In genomic region chr4:140774893-140775292, GRCm38 (mm10) we compare ENCODE assay signal across 34 mouse cellular contexts. TPM values are rescaled to one million over a fixed set of nuclear protein-coding genes. Genes with fewer than 3 reads are reported as not detected.
DNase-seq lines count a peak whose midpoint lies in the region.
"Had no signal": no experiment of that assay in that cellular context is flagged by ENCODE, and none has a peak within 500 bp of the region (broad histone marks: within the 10 kb centered on the region; RNA-seq: fewer than 3 reads in every experiment).

No protein-coding gene starts in this region.

- no peak overlapping the region for H3K4me3 ChIP-seq in heart, embryonic 10.5 days
- H3K4me3 ChIP-seq: heart, embryonic 12.5 days; limb, embryonic 13.5 days; liver, embryonic 12.5 days; megakaryocyte, embryonic 14.5 days had no signal

- no peaks in the 10 kb centered on the region for H3K36me3 ChIP-seq in heart, embryonic 10.5 days
- H3K36me3 ChIP-seq: heart, embryonic 12.5 days; limb, embryonic 13.5 days; liver, embryonic 12.5 days had no signal

- peak overlapping the region; percentile 33 for H3K27ac ChIP-seq in heart, embryonic 10.5 days
- H3K27ac ChIP-seq: hindbrain, embryonic 14.5 days; limb, embryonic 13.5 days; liver, embryonic 12.5 days had no signal

- WGBS in heart, embryonic 10.5 days: 87% methylated on average over 9 of the region's 9 CpGs

- peaks cover 26% of the 10 kb centered on the region for H3K4me1 ChIP-seq in heart, embryonic 10.5 days

- DNase-seq in heart, embryonic 10.5 days (ENCODE audit: low spot score): no peak
- no peak for DNase-seq in heart, postnatal 4 days
- peak; percentile 32 for DNase-seq in ES-CJ7 (ENCODE audit: low read depth, low spot score)
- DNase-seq in thymus, postnatal 0 days (ENCODE audit: low spot score): peak; percentile 59
- peak; percentile 63 for DNase-seq in thymus, postnatal 4 days
- no peak for DNase-seq in adrenal gland, adult 18-20 months (ENCODE audit: low spot score in 2 of 2)
- no peak for DNase-seq in cerebellum, adult 18-20 months
- DNase-seq: adrenal gland, postnatal 36 days; cerebellum, adult 8-10 months; cerebellum, postnatal 25 days; gastrocnemius, postnatal 25 days; heart, adult 18-20 months; kidney, postnatal 14 days; liver, postnatal 0 days; lung, postnatal 4 days; midbrain, embryonic 14.5 days; right cerebral cortex, adult 18-20 months had no signal

- H3K27me3 ChIP-seq in heart, embryonic 10.5 days (ENCODE audit: insufficient read depth, poor library complexity, severe bottlenecking): 0 out of 2 replicates have a peak, but pooled peaks cover 5% of the 10 kb centered on the region
- H3K27me3 ChIP-seq: heart, embryonic 12.5 days; limb, embryonic 13.5 days had no signal

- H3K9me3 ChIP-seq in heart, embryonic 10.5 days: no peaks in the 10 kb centered on the region
- H3K9me3 ChIP-seq: limb, embryonic 13.5 days; liver, embryonic 12.5 days had no signal

RNA-seq across cellular contexts. Expression of gene Padi4, which starts 0.9 kb away (rescaled TPM):
- polyA plus RNA-seq in heart, embryonic 10.5 days (2016; fragmentation: Nextera tagmentation; extraction: Ambion mirVana): 1.9 and 2.9 TPM in 2 replicates
- under 1 TPM; 0.63 to 0.74 TPM for total RNA-seq in heart, postnatal 4 days (2021)
- 12.4 and 13.0 TPM in 2 replicates for polyA plus RNA-seq in thymus, postnatal 0 days (2015; fragmentation: Nextera tagmentation; extraction: Ambion mirVana)
- total RNA-seq in adrenal gland, adult 18-20 months (2021): under 1 TPM; 0.17 to 0.99 TPM
- total RNA-seq: layer of hippocampus, postnatal 10 days; left cerebral cortex, adult 18-20 months; left cerebral cortex, postnatal 14 days had no signal
- polyA plus RNA-seq: forebrain, embryonic 14.5 days had no signal

RNA-seq across cellular contexts. Expression of gene Padi6, which starts 32.5 kb away (rescaled TPM):
- not detected in 2 replicates for polyA plus RNA-seq in heart, embryonic 10.5 days (2016; fragmentation: Nextera tagmentation; extraction: Ambion mirVana)
- not detected for total RNA-seq in heart, postnatal 4 days (2021)
- polyA plus RNA-seq in thymus, postnatal 0 days (2015; fragmentation: Nextera tagmentation; extraction: Ambion mirVana): 0.46 and 0.77 TPM in 2 replicates
- total RNA-seq in adrenal gland, adult 18-20 months (2021): not detected
- total RNA-seq: adrenal gland, postnatal 36 days; gastrocnemius, postnatal 25 days; heart, adult 18-20 months; hematopoietic stem cell, adult 5-6 weeks; monocyte, adult 5-6 weeks had no signal
- polyA plus RNA-seq: embryonic facial prominence, embryonic 11.5 days; forebrain, embryonic 14.5 days; heart, embryonic 12.5 days; heart, postnatal 0 days; hindbrain, embryonic 14.5 days; intestine, postnatal 0 days; kidney, embryonic 14.5 days; limb, embryonic 13.5 days; liver, embryonic 12.5 days; liver, postnatal 0 days; lung, postnatal 0 days; midbrain, embryonic 14.5 days; stomach, embryonic 14.5 days had no signal

RNA-seq across cellular contexts. Expression of gene Padi3, which starts 35.6 kb away (rescaled TPM):
- polyA plus RNA-seq in heart, embryonic 10.5 days (2016; fragmentation: Nextera tagmentation; extraction: Ambion mirVana): 0.87 and 0.96 TPM in 2 replicates
- under 1 TPM; 0.19 to 0.38 TPM for total RNA-seq in heart, postnatal 4 days (2021)
- polyA plus RNA-seq in thymus, postnatal 0 days (2015; fragmentation: Nextera tagmentation; extraction: Ambion mirVana): 1.2 and 1.5 TPM in 2 replicates
- not detected for total RNA-seq in adrenal gland, adult 18-20 months (2021)
- total RNA-seq: adrenal gland, postnatal 36 days; left cerebral cortex, adult 18-20 months; monocyte, adult 5-6 weeks had no signal
- polyA plus RNA-seq: embryonic facial prominence, embryonic 11.5 days; forebrain, embryonic 14.5 days; hindbrain, embryonic 14.5 days; midbrain, embryonic 14.5 days; stomach, embryonic 14.5 days had no signal

Comparison
In these comparisons a context has a peak if more than half of its experiments do, and no peak if none do; other contexts are left out.
1. DNase-seq: peak in ES-CJ7 (single experiment), thymus, postnatal 0 days (single experiment) and thymus, postnatal 4 days (single experiment); none in heart, embryonic 10.5 days (single experiment), heart, postnatal 4 days (single experiment), adrenal gland, adult 18-20 months (0 of 2) and cerebellum, adult 18-20 months (0 of 2).